Mouse (Mus musculus): ENCODE data around the gene Nono.
"Not testable (repeated sequence)": the region's sequence is repeated elsewhere in the genome, so short reads cannot be mapped to it uniquely, and the experiment has no call there.

Gene Nono

DNA sequence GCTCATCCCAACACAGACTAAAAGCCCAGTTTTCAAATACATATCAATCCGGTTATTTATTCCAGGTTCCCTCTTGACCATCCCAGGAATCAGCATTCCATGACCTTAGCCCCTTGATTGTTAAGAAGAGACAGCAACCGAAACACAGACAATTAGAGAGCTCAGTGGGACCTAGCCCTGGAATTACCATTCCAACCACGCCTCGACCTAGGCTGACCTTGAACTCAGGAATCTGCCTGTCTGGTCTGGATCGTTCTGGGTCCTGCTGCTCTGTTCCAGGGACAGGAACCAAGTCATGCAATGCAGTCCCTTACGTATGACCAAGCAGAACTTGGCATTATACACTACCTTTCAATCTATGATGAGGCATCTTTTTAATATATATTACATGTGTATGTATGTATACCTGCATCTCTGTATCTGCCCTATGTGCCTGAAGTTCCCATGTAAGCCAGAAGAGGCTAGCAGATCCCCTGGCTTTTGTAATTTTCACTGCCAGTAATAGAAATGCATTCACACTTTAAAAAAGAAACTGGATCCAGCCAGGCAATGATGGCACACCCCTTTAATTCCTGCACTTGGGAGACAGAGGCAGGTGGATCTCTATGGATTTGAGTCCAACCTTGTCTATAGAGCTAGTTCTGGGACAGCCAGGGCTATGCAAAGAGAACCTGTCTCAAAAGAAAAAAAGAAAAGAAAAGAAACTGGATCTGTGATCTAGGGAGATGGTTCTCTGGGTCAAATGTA lies 52.7 kb downstream of the Nono start:
- in situ Hi-C loops (cut with MboI, MseI), result no loop called here

DNA sequence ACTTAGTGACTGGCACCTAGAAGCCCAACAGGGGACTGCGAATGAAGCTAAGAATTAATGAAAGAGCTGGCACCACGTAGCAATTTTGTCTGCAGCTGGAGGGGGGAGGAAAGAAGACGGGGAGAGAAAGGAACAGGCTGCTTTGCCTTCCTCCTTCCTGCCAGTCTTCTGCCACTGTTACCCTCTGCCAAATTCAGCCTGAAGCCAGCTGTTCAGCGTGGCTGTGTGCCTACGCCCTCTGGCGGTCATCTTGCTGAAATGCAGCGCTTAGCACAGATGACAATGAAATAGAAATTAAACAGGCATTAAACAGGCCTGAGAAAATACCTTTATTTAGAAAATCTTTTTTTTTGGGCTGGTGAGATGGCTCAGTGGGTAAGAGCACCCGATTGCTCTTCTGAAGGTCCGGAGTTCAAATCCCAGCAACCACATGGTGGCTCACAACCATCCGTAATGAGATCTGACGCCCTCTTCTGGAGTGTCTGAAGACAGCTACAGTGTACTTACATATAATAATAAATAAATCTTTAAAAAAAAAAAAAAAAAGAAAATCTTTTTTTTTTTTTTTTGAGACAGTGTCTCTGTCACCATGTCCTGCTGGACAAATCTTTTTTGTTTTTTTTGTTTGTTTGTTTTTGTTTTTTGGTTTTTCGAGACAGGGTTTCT lies 57.5 kb downstream of the Nono start:
- in situ Hi-C loops (cut with MboI, MseI), result not testable (repeated sequence)
